Mouse (Mus musculus) cerebellum, adult 8-10 months (tissue): ENCODE data around the gene Tax1bp3.

Experiments used
- DNase-seq: peaks from one replicate; pipeline ENCODE4 v3.0.0; 2022

Tax1bp3 gene

DNA sequence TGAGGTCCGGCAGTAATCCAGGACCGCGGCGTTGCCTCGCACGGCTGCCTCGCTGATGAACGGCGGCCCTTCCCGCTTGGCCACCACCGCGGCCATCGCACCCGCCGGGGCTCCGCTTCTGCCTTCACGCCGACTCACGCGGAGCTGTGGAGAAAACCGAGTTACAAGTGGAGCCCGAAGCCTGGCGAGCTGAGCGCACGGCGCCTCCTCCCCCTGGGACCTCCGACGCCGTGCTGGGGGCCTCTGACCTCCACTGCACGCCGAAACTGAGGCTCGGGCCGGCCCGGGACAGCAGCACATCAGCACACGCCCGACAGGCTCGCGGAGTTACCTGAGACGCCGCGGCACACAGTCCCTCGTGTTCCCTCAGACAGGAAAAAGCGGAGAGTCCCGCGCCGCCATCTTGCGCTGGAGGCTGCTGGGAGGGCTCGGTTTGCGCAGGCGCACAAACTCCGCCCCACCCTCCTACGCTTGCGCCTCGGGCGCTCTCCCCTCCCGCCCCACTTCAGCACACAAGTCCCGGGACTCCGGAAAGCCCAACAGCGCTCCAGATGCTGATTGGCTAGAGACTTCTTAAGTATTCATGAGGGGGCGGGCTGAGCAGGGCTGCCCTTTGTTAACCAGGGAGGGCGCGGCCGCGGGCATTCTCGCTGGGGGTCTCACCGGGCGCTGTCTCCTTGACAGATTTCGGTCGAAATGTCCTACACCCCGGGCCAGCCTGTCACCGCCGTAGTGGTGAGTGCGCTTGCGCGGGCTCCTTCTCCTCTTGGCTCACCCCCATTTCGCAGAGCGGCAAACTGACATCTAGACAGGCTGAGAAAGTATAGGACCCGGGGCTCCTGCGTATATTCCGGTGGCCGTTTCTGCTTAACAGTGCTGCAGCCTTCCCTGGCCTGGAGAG, at the start of gene Tax1bp3, which contains the start of gene Emc6:
TSS of gene Tax1bp3 (plus strand) at position 476 of the 901 bp plus-strand sequence.
TSS of gene Emc6 (minus strand) at position 430 of the 901 bp plus-strand sequence.
- peak; percentile 94 for DNase-seq

DNA sequence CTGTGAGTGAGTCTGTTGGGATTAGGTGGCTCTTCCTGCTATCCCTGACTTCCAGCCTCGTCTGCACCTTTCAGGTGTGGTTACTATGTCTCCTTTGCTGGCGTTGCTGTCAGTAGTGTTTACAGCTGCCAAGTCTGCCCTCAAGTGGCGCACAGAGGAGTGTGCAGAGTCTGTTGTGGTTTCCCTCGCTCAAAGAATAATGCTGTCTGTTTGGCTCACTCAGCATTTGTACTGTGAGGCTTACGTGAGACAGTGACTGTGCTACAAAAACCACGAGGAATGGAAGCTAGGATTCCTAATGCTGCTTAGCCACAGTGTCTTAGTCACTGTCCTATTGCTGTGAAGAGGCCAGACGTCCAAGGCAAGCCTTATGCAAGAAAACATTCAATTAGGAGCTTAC, 45.9 kb upstream of the Tax1bp3 start:
- no peak for DNase-seq

DNA sequence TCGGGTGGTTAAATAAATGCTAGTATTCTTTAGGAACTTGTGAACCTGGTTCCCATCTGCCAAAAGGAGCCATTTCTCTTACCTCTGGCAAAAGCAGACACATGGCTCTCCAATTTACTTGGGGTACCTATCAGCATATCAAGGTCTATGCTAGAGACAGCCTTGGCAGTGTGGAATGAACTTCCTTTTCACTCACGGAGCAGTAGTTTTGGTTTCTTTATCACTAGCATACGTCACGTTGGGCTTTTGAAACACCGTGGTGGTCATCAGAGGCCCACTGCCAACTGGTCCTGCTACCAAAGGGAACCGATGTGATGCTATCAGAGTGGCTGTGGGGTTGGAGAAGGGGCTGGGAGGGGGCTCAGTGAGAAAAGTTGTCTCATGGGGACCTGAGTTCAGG, 43.9 kb upstream of the Tax1bp3 start:
- no peak for DNase-seq

DNA sequence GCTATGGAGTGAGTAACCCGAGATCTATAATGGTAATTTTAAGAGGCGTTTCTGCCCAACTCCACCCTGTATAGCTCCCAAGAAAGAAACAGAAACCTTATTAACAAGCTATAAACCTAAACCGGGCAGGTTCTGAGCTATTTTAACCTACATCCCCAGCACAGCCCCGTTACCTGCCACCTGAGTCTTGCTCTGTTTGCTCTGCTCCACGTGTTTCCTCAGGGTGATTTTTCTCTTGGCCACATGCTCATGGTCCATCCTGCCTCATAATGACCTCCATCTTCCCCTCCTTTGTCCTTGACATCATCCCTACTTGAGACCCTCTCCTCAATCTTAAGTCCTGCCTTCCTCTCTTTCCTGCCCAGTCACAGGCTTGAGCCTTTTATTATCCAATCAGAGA, 42.7 kb upstream of the Tax1bp3 start:
- no peak for DNase-seq

DNA sequence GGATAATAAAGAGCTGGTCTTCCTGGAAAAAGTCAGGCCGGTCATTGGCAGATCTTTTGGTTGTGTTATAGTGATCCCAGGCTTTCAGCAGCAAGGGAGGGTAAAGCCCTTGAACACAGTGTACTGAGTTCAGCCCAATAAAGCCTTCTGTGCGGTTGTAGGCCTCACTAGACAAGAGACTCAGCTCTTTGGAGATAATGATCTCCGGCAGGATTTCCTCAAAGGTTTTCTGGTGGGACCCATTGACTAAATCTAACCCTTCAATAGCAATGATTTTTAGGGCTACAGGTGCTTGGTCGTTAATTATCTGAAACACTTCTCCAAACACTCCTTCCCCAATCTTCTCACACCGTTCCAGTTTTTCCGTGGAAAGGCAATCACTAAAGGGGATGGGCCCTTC, 40.3 kb upstream of the Tax1bp3 start:
- no peak for DNase-seq

DNA sequence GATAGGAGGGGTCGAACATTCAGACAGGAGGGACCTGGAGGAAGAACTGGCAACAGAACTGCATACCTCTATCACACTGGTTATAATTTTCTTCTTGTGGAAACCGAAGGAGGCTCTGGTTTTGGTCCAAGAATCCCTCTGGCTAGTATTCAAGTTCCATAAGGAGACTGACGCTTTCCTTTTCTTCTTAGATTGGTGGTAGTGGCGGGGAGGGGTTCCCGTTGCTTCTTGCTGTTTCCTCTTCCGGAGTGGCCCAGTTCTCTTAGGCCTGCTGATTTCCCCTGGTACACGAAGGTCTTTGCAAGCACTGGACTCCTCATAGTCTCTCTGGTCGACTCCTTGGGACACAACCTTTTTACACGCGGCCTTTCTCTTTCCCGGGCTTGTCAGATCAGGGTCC, 39.8 kb upstream of the Tax1bp3 start:
- no peak for DNase-seq

DNA sequence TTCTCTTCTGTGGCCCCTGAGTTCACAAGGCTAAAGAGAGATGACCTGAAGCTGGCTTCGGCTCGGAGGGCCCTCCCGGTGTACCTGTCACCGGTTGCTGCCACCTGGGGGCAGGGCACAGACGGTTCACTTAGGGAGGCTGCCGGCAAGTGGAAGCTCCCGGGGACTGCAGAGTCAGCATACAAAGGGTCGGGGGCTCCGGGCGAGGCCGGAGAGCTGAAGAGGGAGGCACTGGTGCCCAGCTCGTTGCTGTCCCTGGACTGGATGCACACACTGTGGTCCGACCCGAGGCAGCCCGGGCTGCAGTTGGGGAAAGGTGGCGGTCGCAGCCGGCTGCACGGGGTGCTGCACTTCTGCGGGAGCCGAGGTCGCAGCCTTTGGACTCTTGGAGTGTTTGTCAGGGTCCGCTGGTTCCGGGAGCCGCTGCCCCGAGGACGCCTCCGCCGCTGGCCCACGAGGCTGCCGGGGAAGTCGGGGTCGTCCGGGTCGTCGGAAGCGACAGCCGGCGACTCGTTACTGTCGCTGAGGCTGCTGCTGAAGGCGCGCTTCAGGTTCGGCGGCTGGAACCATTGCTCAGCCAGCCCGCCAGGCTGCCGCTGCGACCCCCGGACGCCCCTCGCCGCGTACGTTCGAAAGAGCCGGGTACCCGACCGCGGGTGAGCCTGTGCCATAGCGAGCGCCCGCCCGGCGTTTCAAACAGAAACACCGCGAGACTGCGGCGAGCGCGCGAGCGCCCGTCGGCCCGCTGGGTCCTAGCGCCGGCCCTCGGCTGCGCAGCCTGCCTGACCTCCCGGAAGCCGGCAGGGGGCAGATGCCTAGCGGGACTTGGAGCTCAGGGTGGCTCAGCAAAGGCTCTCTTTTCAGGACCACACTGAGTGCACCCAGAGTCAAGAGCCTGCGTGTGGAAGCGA, 39.0 kb upstream of the Tax1bp3 start, which contains the start of gene Haspin:
TSS of gene Haspin (minus strand) at position 704 of the 911 bp plus-strand sequence.
- peak; percentile 84 for DNase-seq

DNA sequence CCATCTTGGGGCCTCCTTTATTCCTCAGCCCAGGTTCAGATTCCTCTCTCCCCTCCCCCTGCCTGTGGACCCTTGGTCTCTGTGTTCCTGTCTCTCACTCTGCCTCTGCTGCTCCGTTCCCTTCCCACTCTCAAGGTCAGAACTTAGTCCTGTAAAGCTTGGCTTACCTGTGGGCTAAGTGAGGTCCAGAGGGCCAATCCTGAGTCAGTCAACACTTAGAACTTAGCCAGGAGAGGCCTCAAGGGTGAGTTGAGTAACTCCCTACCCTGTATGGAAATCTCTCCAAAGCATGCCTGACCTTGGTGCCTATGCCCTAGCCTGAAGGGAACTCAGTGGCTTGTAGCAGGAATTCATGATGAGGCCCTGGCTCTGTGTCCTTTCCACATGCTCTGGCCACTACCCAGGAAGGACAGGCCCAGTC, 32.6 kb upstream of the Tax1bp3 start:
- no peak for DNase-seq

DNA sequence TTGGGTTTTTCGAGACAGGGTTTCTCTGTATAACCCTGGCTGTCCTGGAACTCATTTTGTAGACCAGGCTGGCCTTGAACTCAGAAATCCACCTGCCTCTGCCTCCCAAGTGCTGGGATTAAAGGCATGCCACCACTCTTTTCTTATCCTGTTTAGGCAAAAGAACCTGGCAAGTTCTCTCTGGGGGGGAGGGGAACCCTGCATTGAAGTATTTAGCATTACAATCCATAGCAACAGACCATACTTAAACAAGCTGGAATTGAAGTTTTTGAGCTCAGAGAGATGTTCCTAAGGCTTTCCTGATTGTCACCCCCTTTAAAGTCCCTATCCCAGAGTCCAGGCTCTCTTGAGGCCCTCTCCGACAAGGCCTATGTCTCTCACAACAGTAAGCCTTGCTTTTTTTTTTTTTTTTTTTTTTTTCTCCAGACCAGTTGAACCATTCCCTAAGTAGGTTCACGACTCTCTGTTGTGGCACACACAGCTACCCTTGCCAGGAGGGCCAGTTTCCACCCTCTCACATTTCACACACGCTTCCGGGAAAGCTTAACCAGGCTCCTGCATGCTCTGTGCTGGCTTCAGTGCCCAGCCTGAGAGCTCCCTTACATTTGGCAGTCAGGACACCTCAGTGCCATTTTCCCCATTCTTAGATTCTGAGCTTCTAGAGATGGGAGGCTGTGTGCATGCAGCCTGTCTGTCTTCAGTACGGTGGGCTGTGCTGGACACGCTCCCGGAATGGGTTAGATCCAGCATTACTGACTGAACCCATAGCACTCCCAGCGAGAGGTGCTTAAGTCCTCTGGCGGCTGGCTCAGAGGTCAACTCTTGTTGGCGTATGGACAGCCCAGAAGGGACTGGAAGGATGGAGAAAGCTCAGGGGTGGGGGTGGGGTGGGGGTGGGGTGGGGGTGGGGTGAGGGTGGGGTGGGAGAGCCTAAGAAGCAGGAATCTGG, 30.6 kb upstream of the Tax1bp3 start:
- no peak for DNase-seq

DNA sequence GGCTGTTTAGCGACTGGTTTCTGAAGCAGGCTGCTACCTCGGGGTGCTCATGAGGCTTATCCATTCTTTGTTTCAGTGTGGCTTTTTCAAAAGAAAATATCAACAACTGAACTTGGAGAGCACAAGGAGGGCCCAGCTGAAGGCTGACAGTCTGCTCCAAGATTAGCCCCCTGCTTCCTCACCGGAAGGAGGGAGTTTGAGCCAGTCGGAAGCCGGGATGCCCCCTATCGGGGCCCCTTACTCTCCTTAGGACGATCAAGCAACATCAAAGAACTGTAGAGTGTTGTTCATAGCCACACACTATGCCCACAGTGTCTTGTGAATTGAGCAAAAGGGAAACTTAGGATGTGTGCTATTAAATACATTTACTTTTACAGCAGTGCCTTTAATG, 29.9 kb upstream of the Tax1bp3 start:
- no peak for DNase-seq

DNA sequence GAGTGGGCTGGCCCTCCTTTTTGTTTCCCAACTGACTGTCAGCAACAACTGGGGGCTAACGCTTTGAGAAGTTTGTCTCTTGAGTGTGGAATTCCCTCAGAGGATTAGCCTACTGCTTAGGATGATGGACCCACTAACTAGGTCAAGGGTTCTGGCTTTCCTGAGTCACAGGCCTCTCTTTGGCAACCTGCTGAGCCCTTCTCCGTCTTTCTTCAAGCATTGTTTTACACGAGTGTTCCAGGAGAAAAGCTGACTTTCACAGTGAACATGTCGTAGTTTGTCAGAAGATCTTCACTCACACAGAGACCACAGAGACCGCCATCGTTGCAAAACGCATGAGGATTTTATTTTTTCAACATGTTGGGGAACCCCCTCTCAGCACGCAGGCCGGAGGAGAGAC, 28.7 kb upstream of the Tax1bp3 start:
- DNase-seq, result no peak

DNA sequence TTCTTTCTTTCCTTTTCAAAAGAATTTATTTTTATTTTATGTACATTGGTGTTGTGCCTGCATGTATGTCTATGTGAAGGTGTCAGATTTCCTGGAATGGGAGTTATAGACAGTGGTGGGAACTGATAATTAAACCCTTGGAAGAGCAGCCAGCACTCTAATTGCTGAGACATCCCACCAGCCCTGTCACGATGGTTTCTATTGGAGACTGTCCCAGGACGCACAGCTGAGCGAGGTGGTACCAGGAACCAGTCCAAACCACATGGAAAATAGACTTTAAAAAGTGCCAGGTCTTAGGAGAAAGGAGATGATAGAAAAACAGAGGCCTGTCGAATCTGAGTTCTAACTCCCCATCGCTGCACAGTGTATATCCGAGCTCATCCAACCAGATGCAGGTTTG, 21.8 kb upstream of the Tax1bp3 start:
- no peak for DNase-seq

DNA sequence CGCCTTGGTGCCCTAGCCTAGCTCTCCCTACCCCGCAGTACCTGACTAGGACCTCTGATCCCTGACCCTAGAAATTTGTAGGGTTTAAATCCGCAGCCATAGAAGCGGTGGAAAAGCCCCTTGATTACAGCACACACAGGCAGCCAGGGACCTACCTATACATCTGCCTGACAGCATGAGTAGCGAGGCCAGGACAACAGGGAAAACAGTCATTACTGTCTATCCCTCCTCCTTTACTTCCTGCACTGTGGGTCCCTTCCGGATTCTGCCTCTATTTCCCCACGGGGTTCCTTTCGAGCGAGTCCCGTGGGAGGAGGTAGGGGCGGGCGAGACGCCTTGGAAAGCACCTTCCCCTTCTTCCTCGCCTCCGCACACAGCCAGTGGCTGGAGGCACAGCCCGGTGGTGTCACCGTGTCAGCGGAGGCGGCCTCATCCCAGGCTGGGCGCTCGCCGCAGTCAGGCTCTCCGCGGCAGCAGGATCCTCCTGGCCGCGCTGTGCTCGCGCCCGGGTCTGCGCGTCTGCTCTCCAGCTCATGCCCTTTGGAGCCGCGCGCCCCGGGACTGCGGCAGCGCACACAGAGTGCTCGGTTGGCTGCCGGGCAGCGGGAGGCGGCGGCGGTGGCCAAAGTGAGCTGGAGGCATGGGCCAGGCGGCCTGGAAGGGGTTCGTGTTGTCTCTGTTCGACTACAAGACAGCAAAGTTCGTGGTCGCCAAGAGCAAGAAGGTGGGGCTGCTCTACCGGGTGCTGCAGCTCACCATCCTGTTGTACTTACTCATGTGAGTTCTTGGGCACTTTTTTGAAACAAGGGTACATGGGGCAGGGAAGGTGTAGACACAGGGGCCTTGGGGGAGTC, 16.7 kb upstream of the Tax1bp3 start, which contains the start of gene P2rx5:
TSS of gene P2rx5 (plus strand) at position 465 of the 854 bp plus-strand sequence.
- DNase-seq, result no peak

DNA sequence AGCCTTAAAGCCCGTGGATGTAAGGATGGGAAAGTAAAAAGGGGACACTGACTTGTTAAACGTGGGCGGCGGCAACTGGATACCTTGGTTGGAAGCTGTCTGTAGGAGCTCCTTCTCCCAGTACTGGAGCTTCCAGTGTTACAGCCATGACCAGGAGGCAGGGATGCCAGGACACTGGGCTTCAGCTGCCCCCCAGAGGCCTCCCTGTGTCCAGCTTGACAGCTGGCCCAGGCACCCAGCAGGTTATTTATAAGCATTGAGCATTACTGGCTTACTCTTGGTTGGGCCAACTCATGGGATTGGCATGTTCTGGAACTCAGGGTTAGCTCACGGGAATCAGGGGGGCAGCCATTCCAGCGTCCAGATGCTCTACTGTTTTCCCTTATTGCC, 16.1 kb upstream of the Tax1bp3 start:
- DNase-seq, result no peak

DNA sequence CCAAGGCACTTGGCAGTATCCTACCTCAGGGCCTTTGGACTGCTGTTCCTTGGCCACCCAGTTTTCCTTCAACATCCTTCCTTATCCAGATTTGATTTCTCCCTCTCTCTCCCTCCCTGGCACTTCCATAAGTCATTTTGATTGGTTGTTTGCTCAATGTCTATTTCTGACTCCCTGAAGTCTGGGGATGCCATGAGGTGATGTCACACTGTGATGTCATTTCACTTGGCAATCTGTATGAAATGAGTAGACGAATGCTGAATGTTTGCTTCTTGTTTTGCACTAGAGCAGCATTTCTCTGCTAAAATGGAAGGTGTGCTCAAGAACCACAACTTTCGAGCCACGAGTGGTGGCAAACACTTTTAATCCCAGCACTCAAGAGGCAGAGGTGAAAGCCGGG, 15.3 kb upstream of the Tax1bp3 start:
- no peak for DNase-seq

DNA sequence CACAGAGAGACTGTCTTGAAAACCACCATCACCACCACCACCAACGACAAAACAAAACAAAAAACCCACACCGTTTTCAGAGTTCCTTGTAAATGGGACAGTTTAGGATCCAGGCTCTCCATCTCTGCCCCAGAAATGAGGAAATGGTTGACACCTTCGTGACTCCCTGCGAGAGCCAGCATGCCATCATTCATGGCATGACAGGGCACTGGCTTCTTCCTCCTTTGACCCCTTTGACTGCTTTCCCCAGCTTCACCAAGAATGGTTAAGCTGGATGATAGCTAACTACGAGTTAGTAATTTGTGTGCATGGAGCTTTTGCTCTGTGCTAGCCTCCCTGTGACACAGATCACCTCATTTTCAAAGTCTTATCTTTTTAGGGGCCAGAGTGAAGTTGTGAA, 14.6 kb upstream of the Tax1bp3 start:
- DNase-seq, result no peak

DNA sequence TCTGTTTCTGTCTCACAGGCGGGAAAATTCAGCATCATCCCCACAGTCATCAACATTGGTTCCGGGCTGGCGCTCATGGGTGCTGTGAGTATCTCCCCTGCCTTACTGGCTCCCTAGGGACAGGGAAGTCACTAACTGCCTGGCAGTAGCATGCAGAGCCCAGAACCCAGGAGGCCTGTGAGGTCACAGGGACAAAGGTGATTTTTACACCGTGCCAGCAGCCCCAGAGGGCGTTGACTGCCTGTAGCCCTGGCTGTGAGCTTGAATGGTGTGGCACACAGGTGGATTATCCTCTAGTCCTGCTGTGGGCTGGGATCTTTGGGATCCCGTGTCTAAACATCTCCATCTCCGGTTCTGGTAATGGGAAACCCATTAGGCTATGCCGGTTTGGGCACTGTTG, 8.8 kb upstream of the Tax1bp3 start:
- no peak for DNase-seq

DNA sequence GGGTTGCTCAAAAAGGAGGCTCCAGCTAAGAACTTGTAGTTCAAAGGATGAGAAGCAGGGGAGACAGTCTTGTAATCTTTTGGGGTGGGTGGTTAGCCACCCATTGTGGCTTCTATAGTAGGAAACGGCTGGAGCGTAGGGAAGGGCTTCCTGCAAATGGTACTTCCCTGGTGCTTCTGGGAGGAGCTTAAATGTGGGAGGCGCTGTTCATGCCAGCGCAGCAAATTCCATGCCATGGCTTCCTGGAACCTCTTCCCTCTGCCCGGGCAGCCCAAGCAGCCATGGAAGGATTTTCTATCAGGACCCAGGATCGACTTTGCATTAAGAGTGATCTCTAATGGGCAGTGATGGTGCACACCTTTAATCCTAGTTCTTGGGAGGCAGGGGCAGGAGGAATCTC, 8.3 kb upstream of the Tax1bp3 start:
- no peak for DNase-seq

DNA sequence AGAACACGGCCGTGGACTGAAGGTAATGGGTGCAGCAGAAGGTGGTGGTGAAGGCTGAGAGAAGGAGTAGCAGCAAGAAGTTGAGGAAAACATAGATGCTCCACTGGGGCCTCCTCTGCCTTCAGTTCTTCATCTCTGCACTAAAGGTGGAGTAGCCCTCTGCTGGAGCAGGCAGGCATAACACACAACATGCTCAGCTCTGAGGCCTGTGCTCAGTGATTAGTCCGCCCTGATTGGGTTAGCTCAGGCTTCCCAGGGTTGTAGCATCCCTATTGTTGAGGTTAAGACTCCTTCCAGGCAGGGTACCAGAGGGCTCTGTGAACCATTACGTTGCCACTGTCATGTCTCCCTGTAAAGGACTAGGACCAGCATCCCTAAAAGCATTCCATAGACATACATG, 7.7 kb upstream of the Tax1bp3 start:
- DNase-seq, result no peak

DNA sequence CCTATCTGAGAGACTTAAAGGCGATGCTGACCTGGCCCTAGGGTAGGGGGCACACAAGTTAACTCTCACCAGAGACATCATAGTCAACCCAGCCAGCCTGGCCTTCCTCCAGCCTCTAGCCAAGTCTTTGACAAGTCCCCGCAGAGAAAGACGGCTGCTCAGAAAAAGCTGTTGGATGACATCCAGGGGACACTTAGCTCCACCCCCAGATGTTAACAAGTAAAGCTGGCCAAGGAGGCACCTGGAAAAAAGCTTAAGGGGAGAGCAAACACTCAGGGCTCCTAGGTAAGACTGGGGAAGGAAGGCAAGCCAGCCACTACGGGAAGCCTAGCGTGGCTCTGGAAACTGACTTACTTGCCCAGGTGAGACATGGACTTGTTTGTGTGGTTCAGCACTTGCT, 4.7 kb upstream of the Tax1bp3 start:
- no peak for DNase-seq

DNA sequence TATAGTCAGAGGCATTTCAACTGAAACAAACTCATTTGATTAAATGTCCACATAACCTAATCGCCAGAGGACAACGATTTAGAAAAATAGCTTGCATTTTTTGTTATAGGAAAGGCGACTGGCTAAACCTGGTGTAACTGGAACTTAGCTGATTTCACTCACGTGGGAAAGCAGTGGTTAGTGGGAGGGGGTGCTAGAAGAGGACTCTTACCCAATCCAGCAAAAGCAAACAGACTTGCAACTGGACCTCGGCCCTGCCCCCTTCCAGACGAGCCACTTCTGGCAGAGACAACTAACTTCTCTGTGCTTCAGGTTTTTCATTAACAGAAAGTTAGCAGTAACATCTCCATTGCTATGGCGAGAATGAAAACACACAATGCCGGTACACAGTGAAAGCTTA, 1.3 kb upstream of the Tax1bp3 start:
- no peak for DNase-seq
